Mouse (Mus musculus): ENCODE results near the gene Gm4565. TPM values are rescaled to one million over a fixed set of nuclear protein-coding genes. Genes with fewer than 3 reads are reported as not detected.
"Not testable (repeated sequence)": the region's sequence is repeated elsewhere in the genome, so short reads cannot be mapped to it uniquely, and the experiment has no call there.

Gm4565 gene
- not detected in 2 replicates for polyA plus RNA-seq (2015; fragmentation: Nextera tagmentation; extraction: Ambion mirVana)

DNA sequence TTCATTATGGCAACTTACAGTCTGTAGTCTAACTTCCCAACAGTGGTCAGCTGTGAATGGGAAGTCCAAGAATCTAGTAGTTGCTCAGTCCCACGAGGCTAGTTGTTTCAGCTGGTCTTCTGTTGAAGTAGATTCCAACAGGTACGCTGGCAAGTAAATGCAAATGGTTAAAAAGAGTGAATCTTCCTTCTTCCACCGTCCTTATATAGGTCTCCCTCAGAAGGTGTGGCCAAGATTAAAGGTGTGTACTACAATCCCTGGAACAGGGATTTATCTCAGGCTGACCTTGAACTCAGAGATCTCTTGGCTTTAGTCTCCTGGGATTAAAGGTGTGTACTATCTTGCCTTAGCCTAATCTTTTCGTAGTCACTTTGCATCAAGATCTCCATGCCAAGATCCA is at the start of gene Gm4565:
Gene Gm4565, minus strand, starts transcription at position 101 of the 400 bp plus-strand sequence.
- H3K9ac ChIP-seq; H3K4me3 ChIP-seq (replicated peaks); H3K36me3 ChIP-seq; H3K4me1 ChIP-seq (replicated peaks); H3K9me3 ChIP-seq; H3K27me3 ChIP-seq (replicated peaks); H3K4me2 ChIP-seq (replicated peaks); H3K27ac ChIP-seq; ATAC-seq: not testable (repeated sequence)
- 82% methylated on average over 2 of the region's 4 CpGs for WGBS

DNA sequence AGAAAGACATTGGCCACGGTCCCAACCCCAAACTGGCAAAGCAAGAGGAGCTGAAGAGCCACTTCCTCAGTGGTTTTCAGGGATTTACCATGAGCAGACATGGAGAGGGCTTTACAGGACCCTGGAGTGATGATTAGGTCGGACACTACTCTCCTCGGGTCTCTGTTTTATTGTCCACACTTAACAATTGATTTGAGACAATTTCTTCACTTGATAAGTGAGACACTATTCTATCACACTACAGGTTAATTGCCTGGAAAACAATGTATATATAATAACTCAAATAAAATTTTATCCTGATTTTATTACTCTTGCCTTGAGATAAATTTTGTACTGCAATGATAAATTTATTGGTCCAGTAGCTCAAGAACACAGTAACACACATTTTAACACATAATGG is 22.7 kb downstream of the Gm4565 start, which contains the start of gene Gm4201:
Gene Gm4201, minus strand, starts transcription at position 101 of the 400 bp plus-strand sequence.
- H3K36me3 ChIP-seq; H3K9me3 ChIP-seq; H3K4me2 ChIP-seq (replicated peaks); H3K9ac ChIP-seq; H3K27me3 ChIP-seq (replicated peaks); H3K4me3 ChIP-seq (replicated peaks); H3K27ac ChIP-seq; H3K4me1 ChIP-seq (replicated peaks); ATAC-seq: not testable (repeated sequence)
- no CpG with 5 or more reads among the region's 3 CpGs for WGBS

DNA sequence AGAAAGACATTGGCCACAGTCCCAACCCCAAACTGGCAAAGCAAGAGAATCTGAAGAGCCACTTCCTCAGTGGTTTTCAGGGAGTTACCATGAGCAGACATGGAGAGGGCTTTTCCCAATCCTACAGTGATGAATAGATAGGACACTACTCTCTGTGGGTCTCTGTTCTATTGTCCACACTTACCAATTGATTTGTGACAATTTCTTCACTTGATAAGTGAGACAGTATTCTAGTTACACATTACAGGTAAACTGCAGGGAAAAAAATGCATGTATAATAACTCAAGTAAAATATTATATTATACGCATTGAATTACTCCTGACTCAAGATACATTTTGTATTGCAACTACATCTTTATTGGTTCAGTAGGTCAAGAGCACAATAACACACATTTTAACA is 53.1 kb downstream of the Gm4565 start, which contains the start of gene Gm8677:
Gene Gm8677, minus strand, starts transcription at position 101 of the 400 bp plus-strand sequence.
- H3K27me3 ChIP-seq (replicated peaks); H3K4me1 ChIP-seq (replicated peaks); ATAC-seq; H3K4me3 ChIP-seq (replicated peaks); H3K4me2 ChIP-seq (replicated peaks); H3K36me3 ChIP-seq; H3K9me3 ChIP-seq; H3K27ac ChIP-seq; H3K9ac ChIP-seq: not testable (repeated sequence)
- no CpG with 5 or more reads among the region's 1 CpGs for WGBS

Other genes starting within 250 kb of the Gm4565 start
- gene Gm8660, start 217.1 kb downstream of the Gm4565 start, polyA plus RNA-seq (2015; fragmentation: Nextera tagmentation; extraction: Ambion mirVana): not detected in 2 replicates
- gene Vmn1r148, start 174.5 kb downstream of the Gm4565 start, polyA plus RNA-seq (2015; fragmentation: Nextera tagmentation; extraction: Ambion mirVana): not detected in 2 replicates
- gene Vmn1r149, start 149.9 kb downstream of the Gm4565 start, polyA plus RNA-seq (2015; fragmentation: Nextera tagmentation; extraction: Ambion mirVana): not detected in 2 replicates
- gene Gm10665, start 124.1 kb downstream of the Gm4565 start, polyA plus RNA-seq (2015; fragmentation: Nextera tagmentation; extraction: Ambion mirVana): not detected in 2 replicates
- not detected in 2 replicates for gene Vmn1r151, start 88.4 kb downstream of the Gm4565 start, polyA plus RNA-seq (2015; fragmentation: Nextera tagmentation; extraction: Ambion mirVana)
- gene Vmn1r152, start 65.2 kb downstream of the Gm4565 start, polyA plus RNA-seq (2015; fragmentation: Nextera tagmentation; extraction: Ambion mirVana): not detected in 2 replicates
- gene Gm8677, start 53.2 kb downstream of the Gm4565 start, polyA plus RNA-seq (2015; fragmentation: Nextera tagmentation; extraction: Ambion mirVana): not detected in 2 replicates
- not detected in 2 replicates for gene Gm4201, start 22.8 kb downstream of the Gm4565 start, polyA plus RNA-seq (2015; fragmentation: Nextera tagmentation; extraction: Ambion mirVana)
- gene Vmn1r155, start 69.9 kb upstream of the Gm4565 start, polyA plus RNA-seq (2015; fragmentation: Nextera tagmentation; extraction: Ambion mirVana): not detected in 2 replicates
- gene Gm8693, start 104.2 kb upstream of the Gm4565 start, polyA plus RNA-seq (2015; fragmentation: Nextera tagmentation; extraction: Ambion mirVana): not detected in 2 replicates
- gene Gm4567, start 131.6 kb upstream of the Gm4565 start, polyA plus RNA-seq (2015; fragmentation: Nextera tagmentation; extraction: Ambion mirVana): not detected in 2 replicates
- not detected in 2 replicates for gene Vmn1r157, start 173.6 kb upstream of the Gm4565 start, polyA plus RNA-seq (2015; fragmentation: Nextera tagmentation; extraction: Ambion mirVana)
- gene Vmn1r158, start 202.7 kb upstream of the Gm4565 start, polyA plus RNA-seq (2015; fragmentation: Nextera tagmentation; extraction: Ambion mirVana): not detected in 2 replicates

Data from intestine, embryonic 15.5 days (tissue).